Mouse (Mus musculus): ENCODE measurements around the gene Ggact. TPM values are rescaled to one million over a fixed set of nuclear protein-coding genes. Genes with fewer than 3 reads are reported as not detected.

Ggact gene
- polyA plus RNA-seq, 1 experiment from 2014 or later, result 29.5 TPM

DNA sequence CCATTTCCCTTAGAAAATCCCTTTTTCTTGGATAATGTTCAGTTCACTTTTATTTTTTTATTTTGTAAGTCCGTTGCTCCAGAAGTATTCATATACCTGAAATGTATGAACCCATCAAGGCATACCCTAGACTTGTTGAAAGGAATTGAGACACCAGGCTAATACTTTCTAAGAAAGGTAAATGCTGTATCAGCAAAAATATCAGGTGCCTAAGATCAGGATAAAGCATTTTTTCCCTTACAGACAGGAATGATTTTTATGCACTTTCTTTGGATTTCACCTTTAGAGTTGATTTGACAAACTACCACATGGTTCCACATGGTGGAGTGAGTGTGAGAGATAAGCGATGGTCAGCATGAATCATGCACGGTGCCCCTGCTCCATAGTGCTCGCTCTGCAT, 120.2 kb downstream of the Ggact start:
- Histone ChIP-seq H3K4me1 (ENCODE audit: control insufficient read depth, insufficient read depth, low read length) (no peaks in the 10 kb centered on the region), H3K9me3 (ENCODE audit: control insufficient read depth, low read depth, low read length) (no peaks in the 10 kb centered on the region), H3K27me3 (ENCODE audit: control insufficient read depth, insufficient read depth, low read length) (no peaks in the 10 kb centered on the region), H3K9ac (replicated peaks; ENCODE audit: low read depth, low read length) (no peak overlapping the region), H3K36me3 (ENCODE audit: control insufficient read depth, insufficient read depth, low read length) (no peaks in the 10 kb centered on the region), H3K4me2 (replicated peaks; ENCODE audit: low read depth, low read length) (no peak overlapping the region), H3K4me3 (ENCODE audit: low read depth, low read length) (no peak overlapping the region), H3K27ac (ENCODE audit: low read length) (no peak overlapping the region)
- 78% methylated on average over 4 of the region's 4 CpGs for WGBS
- ATAC-seq (ENCODE audit: insufficient number of reproducible peaks, insufficient read depth, low FRiP score, low read depth), result no peak

GRCm38 (mm10) chr14:122790111-122790510, 123.4 kb downstream of the Ggact start:
- 82% methylated on average over 7 of the region's 7 CpGs for WGBS
- Histone ChIP-seq H3K27me3 (ENCODE audit: control insufficient read depth, insufficient read depth, low read length) (no peaks in the 10 kb centered on the region), H3K36me3 (ENCODE audit: control insufficient read depth, insufficient read depth, low read length) (no peaks in the 10 kb centered on the region), H3K9ac (replicated peaks; ENCODE audit: low read depth, low read length) (no peak overlapping the region), H3K4me3 (ENCODE audit: low read depth, low read length) (no peak overlapping the region), H3K9me3 (ENCODE audit: control insufficient read depth, low read depth, low read length) (no peaks in the 10 kb centered on the region), H3K27ac (ENCODE audit: low read length) (no peak overlapping the region), H3K4me2 (replicated peaks; ENCODE audit: low read depth, low read length) (no peak overlapping the region), H3K4me1 (ENCODE audit: control insufficient read depth, insufficient read depth, low read length) (no peaks in the 10 kb centered on the region)
- no peak for ATAC-seq (ENCODE audit: insufficient number of reproducible peaks, insufficient read depth, low FRiP score, low read depth)

GRCm38 (mm10) chr14:122788199-122788598, 125.4 kb downstream of the Ggact start:
- no peak overlapping the region for H3K27ac ChIP-seq (ENCODE audit: low read length)
- WGBS, result 77% methylated on average over 2 of the region's 2 CpGs
- no peak for ATAC-seq (ENCODE audit: insufficient number of reproducible peaks, insufficient read depth, low FRiP score, low read depth)

DNA sequence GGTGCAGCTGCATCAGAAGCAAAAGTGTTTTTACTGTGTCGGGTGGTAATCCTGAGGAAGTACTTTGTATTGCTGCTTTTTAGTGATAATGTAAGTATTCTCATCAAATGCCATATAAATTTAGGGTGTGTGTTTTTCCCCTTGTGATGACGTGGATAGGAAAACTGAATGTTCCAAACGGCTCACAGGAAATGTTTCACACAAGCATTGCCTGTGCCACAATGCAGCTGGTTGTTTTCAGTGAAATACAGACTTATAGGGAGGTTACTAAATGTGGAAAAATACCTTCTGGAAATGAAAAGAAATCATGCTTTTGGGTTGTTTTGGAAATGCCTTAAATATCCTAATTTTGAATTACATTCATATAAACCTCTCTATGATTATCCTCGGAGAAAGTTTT, 128.9 kb downstream of the Ggact start:
- no peaks in the 10 kb centered on the region for H3K4me1 ChIP-seq (ENCODE audit: control insufficient read depth, insufficient read depth, low read length)
- no peak overlapping the region for H3K27ac ChIP-seq (ENCODE audit: low read length)
- no peaks in the 10 kb centered on the region for H3K36me3 ChIP-seq (ENCODE audit: control insufficient read depth, insufficient read depth, low read length)
- no peaks in the 10 kb centered on the region for H3K9me3 ChIP-seq (ENCODE audit: control insufficient read depth, low read depth, low read length)
- no peak overlapping the region for H3K4me2 ChIP-seq (replicated peaks; ENCODE audit: low read depth, low read length)
- no peak overlapping the region for H3K9ac ChIP-seq (replicated peaks; ENCODE audit: low read depth, low read length)
- WGBS, result 81% methylated on average over 4 of the region's 4 CpGs
- no peak for ATAC-seq (ENCODE audit: insufficient number of reproducible peaks, insufficient read depth, low FRiP score, low read depth)
- no peak overlapping the region for H3K4me3 ChIP-seq (ENCODE audit: low read depth, low read length)
- H3K27me3 ChIP-seq (ENCODE audit: control insufficient read depth, insufficient read depth, low read length), result no peaks in the 10 kb centered on the region

More at GRCm38 (mm10) chr14:122788199-122788598, 125.4 kb downstream of the Ggact start:
- H3K9ac ChIP-seq (replicated peaks; ENCODE audit: low read depth, low read length), result no peak overlapping the region
- no peaks in the 10 kb centered on the region for H3K4me1 ChIP-seq (ENCODE audit: control insufficient read depth, insufficient read depth, low read length)
- no peak overlapping the region for H3K4me2 ChIP-seq (replicated peaks; ENCODE audit: low read depth, low read length)
- no peak overlapping the region for H3K4me3 ChIP-seq (ENCODE audit: low read depth, low read length)
- H3K27me3 ChIP-seq (ENCODE audit: control insufficient read depth, insufficient read depth, low read length), result no peaks in the 10 kb centered on the region
- no peaks in the 10 kb centered on the region for H3K9me3 ChIP-seq (ENCODE audit: control insufficient read depth, low read depth, low read length)
- no peaks in the 10 kb centered on the region for H3K36me3 ChIP-seq (ENCODE audit: control insufficient read depth, insufficient read depth, low read length)

DNA sequence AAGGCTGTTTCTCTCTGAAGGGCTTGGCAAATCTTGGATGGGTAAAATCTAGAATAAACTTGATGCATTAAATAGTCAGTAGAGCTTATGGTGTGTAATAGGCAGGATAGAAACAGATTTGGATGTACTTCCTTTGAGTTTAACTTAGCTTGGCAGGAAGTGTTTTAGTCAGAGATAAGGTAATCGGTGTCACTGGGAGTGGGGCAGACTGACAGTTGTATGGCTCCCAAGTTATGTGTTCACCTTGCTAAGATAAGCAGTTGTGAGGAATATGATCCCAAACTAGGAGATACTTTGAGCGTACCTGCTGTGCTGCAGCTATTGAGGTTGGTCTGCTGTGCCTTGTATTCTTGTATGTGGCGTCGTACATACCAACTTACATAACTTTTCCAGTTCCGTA, 147.1 kb downstream of the Ggact start:
- WGBS, result 89% methylated on average over 5 of the region's 5 CpGs
- ATAC-seq (ENCODE audit: insufficient number of reproducible peaks, insufficient read depth, low FRiP score, low read depth), result no peak

More for the DNA sequence above, 147.1 kb downstream of the Ggact start:
- Histone ChIP-seq H3K27ac (ENCODE audit: low read length) (no peak overlapping the region), H3K9me3 (ENCODE audit: control insufficient read depth, low read depth, low read length) (no peaks in the 10 kb centered on the region), H3K4me1 (ENCODE audit: control insufficient read depth, insufficient read depth, low read length) (no peaks in the 10 kb centered on the region), H3K27me3 (ENCODE audit: control insufficient read depth, insufficient read depth, low read length) (no peaks in the 10 kb centered on the region), H3K36me3 (ENCODE audit: control insufficient read depth, insufficient read depth, low read length) (no peaks in the 10 kb centered on the region), H3K4me2 (replicated peaks; ENCODE audit: low read depth, low read length) (no peak overlapping the region), H3K9ac (replicated peaks; ENCODE audit: low read depth, low read length) (no peak overlapping the region), H3K4me3 (ENCODE audit: low read depth, low read length) (no peak overlapping the region)

Other genes starting within 250 kb of the Ggact start
- gene Tmtc4, start 70.3 kb upstream of the Ggact start, polyA plus RNA-seq (2014; fragmentation: Nextera tagmentation; extraction: Ambion mirVana), result 28.6 and 34.7 TPM in 2 replicates